Mouse (Mus musculus) cortical plate, adult 2 months (tissue): ENCODE data around the gene Arid3a.

Experiments used
- CTCF ChIP-seq: fragments of 200-500 bp; IDR thresholded peaks from 2 replicates; pipeline ENCODE4 v1.5.1; 2011; ENCODE audit warnings: mild to moderate bottlenecking, control low read depth, low read length; ENCODE audit not compliant: insufficient read depth; ENCODE audit errors: extremely low read depth
- POLR2A ChIP-seq: fragments of 200-500 bp; IDR thresholded peaks from 2 replicates; pipeline ENCODE4 v1.6.1; 2011; ENCODE audit warnings: mild to moderate bottlenecking, low read length, control low read depth; ENCODE audit not compliant: insufficient read depth; ENCODE audit errors: extremely low read depth

DNA sequence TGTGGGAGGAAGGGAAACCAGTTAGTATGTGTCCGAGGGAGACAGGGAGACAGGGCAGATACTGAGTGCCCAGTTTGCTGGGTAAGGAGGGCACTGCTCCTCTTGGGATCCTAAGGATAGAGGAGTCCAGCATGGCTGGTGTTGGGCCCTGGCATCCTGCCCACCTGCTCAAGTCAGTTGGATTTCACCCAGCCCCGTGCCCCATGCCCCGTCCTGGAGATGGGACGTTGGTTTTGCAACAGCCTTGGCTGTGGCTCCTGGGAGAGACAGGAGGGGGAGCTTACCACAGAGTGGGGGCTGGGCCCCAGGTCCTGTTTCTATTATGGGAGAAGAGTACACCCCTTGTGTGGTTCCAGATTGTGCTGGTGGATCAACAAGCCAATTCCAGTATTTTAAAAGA is 42.4 kb upstream of the Arid3a start:
- no peak for TF ChIP-seq CTCF
- no peak for TF ChIP-seq POLR2A
